Mouse (Mus musculus) stomach, postnatal 0 days (tissue): ENCODE results near the gene Slc25a45. TPM values are rescaled to one million over a fixed set of nuclear protein-coding genes. Genes with fewer than 3 reads are reported as not detected.
A peak's percentile ranks its signal among the peaks of the same experiment; 100 is the strongest.

Source experiments
- ATAC-seq: fragments of 200-750 bp; cut with Nextera tagmentation; 2 replicates; pipeline ENCODE4 v1.8.0; 2017; ENCODE audit not compliant: low FRiP score, low TSS enrichment
- DNase-seq: peaks from one replicate; pipeline ENCODE4 v3.0.0-alpha.2; 2016; ENCODE audit warnings: low spot score
- H3K27ac ChIP-seq: fragments of 300-500 bp; sonication (generic); replicated peaks from 2 replicates; pipeline ENCODE4 v1.5.1; 2014; ENCODE audit warnings: mild to moderate bottlenecking, control low read depth
- H3K27me3 ChIP-seq: fragments of 300-500 bp; sonication (generic); 2 replicates; pipeline ENCODE4 v1.6.1; 2014; ENCODE audit warnings: low read length; ENCODE audit not compliant: control insufficient read depth, insufficient read depth
- H3K36me3 ChIP-seq: fragments of 300-500 bp; sonication (generic); 2 replicates; pipeline ENCODE4 v1.6.1; 2014; ENCODE audit warnings: low read length, mixed read lengths; ENCODE audit not compliant: control insufficient read depth, insufficient read depth
- H3K4me1 ChIP-seq: fragments of 300-500 bp; sonication (generic); replicated peaks from 2 replicates; pipeline ENCODE4 v1.6.1; 2014; ENCODE audit warnings: antibody characterized with exemption; ENCODE audit not compliant: control insufficient read depth, insufficient read depth
- H3K4me2 ChIP-seq: fragments of 300-500 bp; sonication (generic); replicated peaks from 2 replicates; pipeline ENCODE4 v1.6.1; 2014; ENCODE audit warnings: low read depth, mild to moderate bottlenecking, control low read depth, moderate library complexity
- H3K4me3 ChIP-seq: fragments of 300-500 bp; sonication (generic); 2 replicates; pipeline ENCODE4 v1.5.1; 2014; ENCODE audit warnings: low read depth, low read length, control low read depth
- H3K9ac ChIP-seq: fragments of 300-500 bp; sonication (generic); 2 replicates; pipeline ENCODE4 v1.6.1; 2014; ENCODE audit warnings: mild to moderate bottlenecking, low read length, control low read depth, mixed read lengths
- H3K9me3 ChIP-seq: fragments of 300-500 bp; sonication (generic); 2 replicates; pipeline ENCODE4 v1.6.1; 2016; ENCODE audit warnings: low read length; ENCODE audit not compliant: control insufficient read depth
- CTCF ChIP-seq: IDR thresholded peaks from 2 replicates; pipeline ENCODE4 v1.5.1; 2016; ENCODE audit warnings: antibody characterized with exemption, low read depth, mild to moderate bottlenecking, moderate library complexity
- EP300 ChIP-seq: optimal IDR thresholded peaks from 2 replicates; pipeline ENCODE3; 2016; ENCODE audit warnings: antibody characterized with exemption
- WGBS: fragments of 180-500 bp; shearing (Covaris S2); extraction: QIAGEN DNeasy Blood & Tissue Kit; methylation state at CpG from one replicate; pipeline ENCODE4 v1.1.7; 2014; 5-methylcytosine and 5-hydroxymethylcytosine counted together
- polyA plus RNA-seq: library from polyadenylated mRNA; unstranded; fragments of >200 nt; fragmentation: Nextera tagmentation; extraction: Ambion mirVana; gene quantifications from 2 replicates; pipeline ENCODE4 v1.2.1, GENCODE M21; 2015

The Slc25a45 gene
- polyA plus RNA-seq, 1 experiment from 2014 or later, result 3.2 TPM

- no peaks in the 10 kb centered on the region for H3K9me3 ChIP-seq
- no peak overlapping the region for H3K4me2 ChIP-seq
- H3K4me1 ChIP-seq, result no peaks in the 10 kb centered on the region
- DNase-seq (peak; percentile 44), ATAC-seq (no peak)
- H3K27me3 ChIP-seq, result no peaks in the 10 kb centered on the region
- H3K27ac ChIP-seq, result 0 out of 2 replicates have a peak overlapping the region, but pooled peaks have one; percentile 14
- TF ChIP-seq CTCF, result no peak
- TF ChIP-seq EP300, result no peak
- peak overlapping the region; percentile 19; the same call in 1 of the 2 replicates for H3K9ac ChIP-seq
- H3K4me3 ChIP-seq, result no peak overlapping the region
- WGBS, result 81% methylated on average over 4 of the region's 4 CpGs
- no peaks in the 10 kb centered on the region for H3K36me3 ChIP-seq
Measured at GRCm38 (mm10) chr19:5838892-5839165, 38.8 kb upstream of the Slc25a45 start.

GRCm38 (mm10) chr19:5839317-5840085, 38.1 kb upstream of the Slc25a45 start:
- TF ChIP-seq EP300, result no peak
- no peak for TF ChIP-seq CTCF
- Histone ChIP-seq H3K9ac (no peak overlapping the region), H3K27ac (peak overlapping the region; percentile 63; the same call in 1 of the 2 replicates), H3K4me1 (no peaks in the 10 kb centered on the region; the same call in 1 of the 2 replicates), H3K4me3 (no peak overlapping the region), H3K4me2 (no peak overlapping the region), H3K36me3 (no peaks in the 10 kb centered on the region), H3K9me3 (no peaks in the 10 kb centered on the region), H3K27me3 (no peaks in the 10 kb centered on the region)
- peak; percentile 16 for ATAC-seq
- peak; percentile 67 for DNase-seq
- WGBS, result 56% methylated on average over 14 of the region's 14 CpGs

- H3K9ac ChIP-seq, result peak overlapping the region; percentile 39; the same call in 1 of the 2 replicates
- no peak overlapping the region for H3K4me3 ChIP-seq
- no peaks in the 10 kb centered on the region for H3K9me3 ChIP-seq
- H3K4me1 ChIP-seq, result no peaks in the 10 kb centered on the region; the same call in 1 of the 2 replicates
- TF ChIP-seq CTCF (no peak), EP300 (peak; percentile 41)
- H3K27ac ChIP-seq, result peak overlapping the region; percentile 100; the same call in 1 of the 2 replicates
- no peaks in the 10 kb centered on the region for H3K27me3 ChIP-seq
- peak; percentile 66 for DNase-seq
- H3K4me2 ChIP-seq, result 0 out of 2 replicates have a peak overlapping the region, but pooled peaks have one; percentile 5
- 47% methylated on average over 18 of the region's 18 CpGs for WGBS
- ATAC-seq, result peak; percentile 16
- H3K36me3 ChIP-seq, result no peaks in the 10 kb centered on the region
Measured at GRCm38 (mm10) chr19:5840086-5840889, 37.3 kb upstream of the Slc25a45 start.

GRCm38 (mm10) chr19:5840890-5841388, 36.7 kb upstream of the Slc25a45 start:
- Histone ChIP-seq H3K9ac (peak overlapping the region; percentile 39), H3K36me3 (no peaks in the 10 kb centered on the region)

GRCm38 (mm10) chr19:5841389-5841946, 36.1 kb upstream of the Slc25a45 start:
- Histone ChIP-seq H3K4me2 (peak overlapping the region; percentile 79), H3K9me3 (no peaks in the 10 kb centered on the region), H3K4me3 (peak overlapping the region; percentile 54), H3K27ac (peak overlapping the region; percentile 100), H3K4me1 (no peaks in the 10 kb centered on the region; the same call in 1 of the 2 replicates), H3K36me3 (no peaks in the 10 kb centered on the region), H3K27me3 (no peaks in the 10 kb centered on the region), H3K9ac (peak overlapping the region; percentile 90)
- ATAC-seq, result peak; percentile 2
- peak; percentile 59 for DNase-seq
- TF ChIP-seq CTCF, result no peak
- TF ChIP-seq EP300, result no peak
- WGBS, result 46% methylated on average over 4 of the region's 4 CpGs

More at GRCm38 (mm10) chr19:5840890-5841388, 36.7 kb upstream of the Slc25a45 start:
- Histone ChIP-seq H3K4me2 (peak overlapping the region; percentile 79), H3K27ac (peak overlapping the region; percentile 100), H3K4me1 (no peaks in the 10 kb centered on the region; the same call in 1 of the 2 replicates), H3K4me3 (peak overlapping the region; percentile 15; the same call in 1 of the 2 replicates), H3K27me3 (no peaks in the 10 kb centered on the region), H3K9me3 (no peaks in the 10 kb centered on the region)
- ATAC-seq (no peak; the same call in 1 of the 2 replicates), DNase-seq (peak; percentile 41)
- 67% methylated on average over 9 of the region's 9 CpGs for WGBS
- TF ChIP-seq EP300, result no peak
- no peak for TF ChIP-seq CTCF
